Mouse (Mus musculus): ENCODE results near the gene Por.

Gene Por

DNA sequence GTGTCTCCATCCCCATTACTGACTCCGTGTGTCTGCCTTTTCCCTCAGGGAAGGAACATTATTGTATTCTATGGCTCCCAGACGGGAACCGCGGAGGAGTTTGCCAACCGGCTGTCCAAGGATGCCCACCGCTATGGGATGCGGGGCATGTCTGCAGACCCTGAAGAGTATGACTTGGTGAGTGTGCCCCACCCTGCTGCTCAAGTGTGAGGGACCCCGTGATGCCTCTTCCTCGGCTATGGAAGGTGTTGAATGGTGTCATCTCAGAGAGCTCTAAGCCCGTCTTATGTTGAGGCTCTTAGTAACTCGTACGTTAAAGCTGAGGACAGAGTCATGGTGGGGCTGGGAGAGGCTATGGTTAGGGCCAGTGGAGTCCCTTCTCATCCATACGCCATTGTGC is 59.5 kb downstream of the Por start:
- no peak for DNase-seq

DNA sequence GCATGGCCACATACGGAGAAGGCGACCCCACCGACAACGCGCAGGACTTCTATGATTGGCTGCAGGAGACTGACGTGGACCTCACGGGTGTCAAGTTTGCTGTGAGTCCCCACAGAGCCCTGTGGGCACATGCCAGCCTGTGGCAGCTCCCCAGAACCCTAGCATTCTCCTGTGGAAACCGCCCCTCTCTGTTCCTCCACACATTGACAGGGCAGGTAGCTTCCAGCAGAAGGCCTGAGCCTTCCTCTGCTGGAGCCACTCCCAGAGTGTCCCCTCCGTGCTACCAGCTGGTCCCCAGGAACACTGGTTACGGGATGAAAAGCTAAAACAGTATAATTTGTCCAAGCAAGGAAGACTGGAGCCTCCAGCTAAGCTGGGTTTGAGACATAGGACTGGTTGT is 60.4 kb downstream of the Por start:
- no peak for DNase-seq

DNA sequence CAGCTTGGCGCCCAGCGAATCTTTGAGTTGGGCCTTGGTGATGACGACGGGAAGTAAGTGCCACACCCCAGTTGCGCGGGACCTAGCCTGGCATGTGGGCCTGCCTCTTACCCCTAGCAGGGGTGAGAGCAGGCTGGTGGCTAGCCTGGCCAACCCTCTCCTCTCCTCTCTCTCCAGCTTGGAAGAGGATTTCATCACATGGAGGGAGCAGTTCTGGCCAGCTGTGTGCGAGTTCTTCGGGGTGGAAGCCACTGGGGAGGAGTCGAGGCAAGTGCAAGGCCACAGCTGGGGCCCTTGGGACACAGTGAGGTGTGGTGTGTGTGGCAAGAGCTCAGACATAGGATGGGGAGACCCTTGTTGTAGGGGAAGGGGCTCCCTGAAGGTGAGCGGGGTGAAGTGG is 61.1 kb downstream of the Por start:
- DNase-seq: no peak

DNA sequence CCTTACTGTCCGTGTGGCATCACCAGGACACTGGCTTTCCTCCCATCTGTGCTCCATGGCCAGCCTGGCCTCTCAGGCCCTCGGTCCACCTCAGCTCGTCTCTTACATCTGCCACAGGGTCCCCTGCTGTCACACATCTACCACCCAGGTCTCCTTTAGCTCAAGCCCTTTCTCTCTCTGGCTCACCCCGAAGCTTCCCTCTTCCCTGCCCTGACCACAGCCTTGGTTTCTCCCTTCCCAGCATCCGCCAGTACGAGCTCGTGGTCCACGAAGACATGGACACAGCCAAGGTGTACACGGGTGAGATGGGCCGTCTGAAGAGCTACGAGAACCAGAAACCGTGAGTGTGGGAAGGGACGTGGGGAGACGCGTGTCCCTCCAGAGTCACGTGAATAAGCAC is 61.5 kb downstream of the Por start:
- no peak for DNase-seq

DNA sequence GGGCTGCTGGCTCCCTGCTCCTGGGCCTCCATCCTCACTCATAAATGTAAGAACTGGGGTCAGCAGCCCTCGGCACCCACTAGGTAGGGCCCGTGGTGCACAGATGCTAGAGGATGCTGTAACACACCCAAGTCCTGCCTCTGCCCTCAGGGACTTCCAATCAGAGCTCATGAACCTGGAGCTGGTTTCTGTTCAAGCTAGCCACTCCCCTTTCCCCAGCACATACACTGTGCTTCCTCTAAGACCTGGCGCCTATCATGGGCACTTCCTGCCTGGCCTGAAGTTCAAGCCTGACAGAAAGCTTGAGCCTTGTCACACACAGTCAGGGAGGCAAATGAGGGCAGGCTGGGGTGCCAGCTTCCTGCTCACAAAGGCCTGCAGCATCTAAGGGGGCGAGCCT is 63.2 kb downstream of the Por start:
- no peak for DNase-seq

DNA sequence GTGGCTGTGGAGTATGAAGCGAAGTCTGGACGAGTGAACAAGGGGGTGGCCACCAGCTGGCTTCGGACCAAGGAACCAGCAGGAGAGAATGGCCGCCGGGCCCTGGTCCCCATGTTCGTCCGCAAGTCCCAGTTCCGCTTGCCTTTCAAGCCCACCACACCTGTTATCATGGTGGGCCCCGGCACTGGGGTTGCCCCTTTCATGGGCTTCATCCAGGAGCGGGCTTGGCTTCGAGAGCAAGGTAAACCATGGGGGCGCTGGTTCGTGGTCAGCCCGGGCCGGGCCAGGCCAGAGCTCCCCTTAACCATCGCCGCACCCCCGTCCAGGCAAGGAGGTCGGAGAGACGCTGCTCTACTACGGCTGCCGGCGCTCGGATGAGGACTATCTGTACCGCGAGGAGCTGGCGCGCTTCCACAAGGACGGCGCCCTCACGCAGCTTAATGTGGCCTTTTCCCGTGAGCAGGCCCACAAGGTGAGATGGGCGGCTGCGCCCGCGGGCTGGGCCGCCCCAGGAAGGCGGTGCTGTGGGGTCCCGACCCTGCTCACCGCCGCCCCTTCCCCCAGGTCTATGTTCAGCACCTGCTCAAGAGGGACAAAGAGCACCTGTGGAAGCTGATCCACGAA is 64.3 kb downstream of the Por start:
- DNase-seq: no peak

DNA sequence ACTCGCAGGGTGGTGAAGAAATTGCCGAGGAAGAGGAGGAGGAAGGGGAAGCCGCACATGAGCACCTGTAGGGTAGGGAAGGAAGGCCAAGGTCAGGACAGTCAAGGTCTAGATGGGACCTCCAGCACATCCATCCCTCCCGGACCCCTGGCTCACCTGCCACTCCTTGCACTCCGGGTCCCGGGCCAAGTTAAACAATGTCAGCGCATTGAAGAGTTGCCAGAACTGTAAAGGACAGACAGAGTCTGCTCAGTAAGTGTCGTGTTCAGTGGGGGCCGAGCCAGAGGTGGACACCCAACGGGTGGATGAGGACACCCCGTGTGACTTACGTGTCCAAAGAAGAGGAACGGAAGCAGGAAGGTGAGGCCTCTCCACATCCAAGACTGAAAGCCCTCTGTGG is 65.9 kb downstream of the Por start:
- no peak for DNase-seq

DNA sequence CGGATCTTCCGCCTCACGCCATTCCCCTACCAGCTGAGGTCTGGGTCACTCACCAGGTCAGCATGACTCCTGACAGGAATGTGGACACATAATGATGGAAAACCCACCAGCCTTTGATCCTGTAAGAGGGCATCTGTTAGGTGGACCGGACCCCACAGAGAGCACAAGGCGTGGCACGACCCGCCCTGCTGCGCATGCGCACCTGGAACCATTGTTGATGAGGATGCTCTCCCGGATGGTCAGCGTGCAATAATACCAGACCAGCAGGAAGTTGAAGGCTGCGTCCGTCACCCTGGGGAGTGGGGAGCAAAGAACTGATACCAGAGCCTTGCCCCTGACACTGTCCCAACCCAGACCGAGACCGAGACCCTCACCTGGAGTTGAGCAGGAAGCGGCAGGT is 66.7 kb downstream of the Por start:
- no peak for DNase-seq

DNA sequence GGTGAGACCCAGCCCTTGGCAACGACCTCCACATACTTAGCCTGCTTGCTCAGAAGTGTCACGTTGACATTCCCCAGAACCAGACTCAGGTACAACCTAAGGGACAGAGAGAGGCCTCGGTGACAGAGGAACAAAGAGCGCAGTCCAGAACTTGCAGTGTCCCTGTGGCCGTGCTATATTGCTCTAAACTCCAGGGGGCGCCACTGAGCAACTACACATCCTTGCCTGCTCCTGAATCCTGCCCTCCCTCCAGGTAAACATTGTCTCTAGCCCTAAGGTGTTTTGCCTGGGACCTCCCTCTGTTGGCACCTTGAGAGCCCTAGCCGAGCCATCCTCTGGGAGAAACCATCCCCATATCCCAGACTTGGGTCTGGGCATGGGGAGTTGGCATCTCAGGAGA is 67.3 kb downstream of the Por start:
- DNase-seq: no peak

DNA sequence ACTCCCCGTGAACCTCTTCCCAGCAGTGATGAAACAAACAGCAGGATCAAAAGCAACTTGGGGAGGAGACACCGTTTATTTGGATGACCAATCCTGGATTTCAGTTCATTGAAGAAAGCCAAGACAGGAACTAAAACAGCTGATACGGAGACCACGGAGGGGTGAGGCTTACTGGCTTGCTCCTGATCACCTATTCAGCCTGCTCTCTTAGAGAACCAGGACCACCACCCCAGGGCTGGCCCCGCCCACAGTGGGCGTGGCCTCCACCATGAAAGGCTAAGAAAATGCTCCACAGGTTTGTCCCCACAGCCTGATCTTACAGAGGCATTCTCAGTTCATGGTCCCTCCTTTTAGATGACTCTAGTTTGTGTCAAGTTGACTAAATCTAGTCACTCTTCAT is 68.4 kb downstream of the Por start:
- DNase-seq: no peak

DNA sequence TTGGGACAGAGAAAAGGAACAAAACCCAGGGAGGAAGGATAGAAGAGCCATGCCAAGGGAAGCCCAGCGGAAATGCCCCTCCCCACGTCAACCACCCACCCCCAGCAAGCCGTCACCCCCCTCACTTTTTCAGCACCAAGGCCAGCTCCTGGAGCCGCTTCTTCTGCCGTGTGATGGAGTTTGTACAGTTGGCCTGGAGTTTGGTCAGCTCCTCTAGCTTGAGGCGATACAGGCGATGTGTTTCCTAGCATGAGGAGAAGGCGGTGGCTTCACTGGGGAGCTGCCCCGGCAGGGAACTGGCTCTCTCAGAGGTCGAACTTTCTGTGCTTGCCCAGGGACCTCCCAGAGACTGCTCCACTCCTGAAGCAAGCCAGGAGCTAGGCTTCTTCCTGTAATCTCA is 72.3 kb downstream of the Por start:
- no peak for DNase-seq

DNA sequence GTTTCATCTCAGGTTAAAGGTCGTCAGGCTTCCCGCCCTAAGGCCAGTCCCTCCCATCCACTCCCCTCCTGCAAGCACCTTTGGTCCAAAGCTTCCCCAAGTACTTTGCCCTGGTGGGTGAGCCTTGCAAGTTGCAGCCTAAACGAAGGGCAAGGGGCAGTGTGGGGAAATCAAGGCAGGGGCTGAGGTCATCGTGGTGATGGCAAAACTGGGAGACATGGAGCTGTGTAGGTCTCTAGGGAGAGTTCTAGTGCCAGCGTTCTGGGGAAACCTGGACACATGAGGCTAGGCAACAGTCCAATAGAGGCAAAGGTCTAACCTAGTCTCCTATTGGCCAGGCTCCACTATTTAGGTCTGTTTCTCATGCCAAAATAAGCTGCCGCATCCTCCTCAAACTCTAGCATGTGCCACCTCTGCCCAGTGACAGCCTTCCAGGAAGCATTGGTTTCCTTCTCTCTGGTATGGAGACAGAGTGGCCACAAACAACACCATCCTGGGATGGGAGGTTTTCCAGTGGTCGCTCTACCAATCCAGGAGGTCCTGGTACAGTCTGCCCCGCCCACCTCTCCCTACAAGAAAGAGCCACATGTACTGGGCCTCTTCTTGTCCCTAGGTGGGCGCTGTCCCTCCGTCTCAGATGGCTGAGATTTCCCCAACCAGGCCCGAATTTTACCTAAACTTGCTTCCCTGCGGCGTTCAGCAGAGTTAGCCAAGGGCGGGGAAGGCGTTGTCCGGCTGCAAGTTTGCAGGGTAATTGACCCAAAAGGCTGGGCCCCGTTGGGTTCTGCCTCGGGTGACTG is 73.3 kb downstream of the Por start:
- no peak for DNase-seq

DNA sequence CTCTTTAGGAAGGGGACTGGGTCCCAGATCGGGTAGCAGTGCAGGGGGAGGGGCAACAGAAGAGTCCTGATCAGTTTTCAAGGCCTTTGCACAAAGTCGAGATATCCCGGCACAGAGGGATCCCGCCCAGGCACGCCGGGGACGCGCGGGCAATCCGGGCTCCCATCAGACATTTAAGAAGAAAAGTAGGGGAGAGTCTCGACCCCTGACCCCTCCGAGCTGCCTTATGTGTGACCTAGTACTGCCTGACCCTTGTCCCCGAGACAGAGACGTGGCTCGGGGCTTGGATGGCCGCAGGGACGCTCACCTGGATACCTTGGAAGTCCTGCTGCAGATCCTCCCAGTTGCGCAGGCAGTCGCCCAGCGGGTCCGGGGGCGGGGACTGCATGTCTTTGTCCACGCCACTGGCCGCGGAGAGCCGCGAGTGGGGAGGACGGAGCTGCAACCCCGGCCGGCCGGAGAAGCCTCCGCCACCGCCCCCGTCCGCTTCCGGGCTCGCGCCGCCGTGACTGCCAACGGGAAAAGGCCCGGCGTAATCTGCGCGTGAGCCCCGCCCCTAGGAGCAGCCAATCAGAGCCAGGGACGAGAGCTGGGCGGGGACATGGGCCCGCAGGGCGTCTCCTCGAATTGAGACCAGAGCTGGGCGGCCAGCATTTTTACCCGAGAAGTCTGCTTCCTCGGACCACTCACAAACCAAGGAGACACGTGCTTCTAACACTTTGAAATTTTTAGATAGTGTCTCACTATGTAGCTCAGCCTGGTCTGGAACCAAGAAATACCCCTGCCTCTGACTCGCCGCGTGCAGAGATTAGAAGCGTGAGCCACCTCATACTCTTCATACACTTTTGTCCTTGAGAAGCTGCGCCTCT is 74.1 kb downstream of the Por start, which contains the start of gene Tmem120a:
TSS of gene Tmem120a (minus strand) at position 708 of the 869 bp plus-strand sequence.
- DNase-seq: peak; percentile 95

DNA sequence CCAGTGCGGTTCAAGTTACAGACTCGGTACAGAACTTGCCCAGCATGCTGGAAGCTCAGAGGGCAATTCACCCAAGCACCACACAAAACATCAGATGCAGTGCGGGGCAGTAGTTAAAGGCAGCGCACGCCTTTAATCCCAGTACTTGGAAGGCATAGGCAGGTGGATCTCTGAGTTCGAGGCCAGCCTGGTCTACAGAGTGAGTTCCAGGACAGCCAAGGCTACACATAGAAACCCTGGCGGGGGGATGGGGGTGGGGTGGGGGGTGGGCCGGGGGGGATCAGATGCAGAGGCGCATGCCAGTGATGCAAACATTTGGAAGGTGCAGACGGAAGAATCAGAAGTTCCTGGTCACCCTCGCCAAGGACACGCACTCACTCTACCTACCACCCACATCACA is 74.9 kb downstream of the Por start:
- no peak for DNase-seq

DNA sequence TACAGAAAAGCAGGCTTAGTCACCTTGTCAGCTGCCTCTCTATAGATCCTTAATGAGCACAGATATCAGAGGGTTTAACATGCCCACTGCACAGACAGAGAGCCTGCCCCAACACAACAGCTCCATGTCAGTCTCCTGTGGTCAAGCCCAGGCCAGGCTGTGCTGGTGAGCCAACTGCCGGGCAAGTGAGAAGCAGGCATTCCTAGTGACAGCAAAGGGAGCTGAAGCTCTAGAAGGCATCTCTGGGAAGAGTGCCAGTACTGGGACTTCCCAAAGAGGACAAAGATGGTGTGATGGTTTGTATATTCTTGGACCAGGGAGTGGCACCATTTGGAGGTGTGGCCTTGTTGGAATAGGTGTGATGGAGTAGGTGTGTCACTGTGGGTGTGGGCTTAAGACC is 81.2 kb downstream of the Por start:
- no peak for DNase-seq

DNA sequence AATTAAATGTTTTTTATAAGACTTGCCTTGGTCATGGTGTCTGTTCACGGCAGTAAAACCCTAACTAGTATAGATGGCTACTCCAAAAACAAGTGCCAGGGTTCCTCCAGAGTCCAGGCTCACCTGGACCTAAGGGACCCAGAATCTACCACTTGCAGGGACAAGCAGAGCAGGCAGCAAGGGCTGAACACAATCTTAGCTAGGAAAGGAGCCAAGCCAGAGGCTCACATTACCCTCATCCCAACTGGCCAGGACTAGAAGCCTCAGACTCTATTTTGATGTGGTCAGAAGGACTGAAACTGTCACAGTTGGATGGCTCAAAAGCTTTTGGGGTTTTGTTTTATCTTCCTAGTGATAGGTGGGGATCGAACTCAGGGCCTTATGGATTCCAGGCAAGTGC is 81.8 kb downstream of the Por start:
- DNase-seq: no peak

DNA sequence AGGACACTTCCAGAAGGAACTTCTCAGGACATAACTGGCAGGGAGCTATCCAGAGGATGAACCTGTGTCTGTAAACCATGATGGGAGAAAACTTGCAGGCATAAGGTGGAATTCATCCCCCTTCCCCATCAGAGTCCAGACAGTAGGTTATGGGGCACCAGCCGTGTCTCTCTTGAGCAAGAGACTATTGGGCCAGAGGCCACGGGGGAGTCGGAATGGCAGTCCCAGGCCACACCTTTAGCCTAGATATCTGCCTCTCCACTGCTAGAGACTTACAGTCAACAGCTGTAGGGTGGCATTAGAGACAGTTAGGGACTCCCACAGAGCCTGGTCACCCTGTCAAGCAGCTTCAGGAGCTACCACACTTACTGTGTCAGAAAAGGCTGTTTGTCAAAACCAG is 92.0 kb downstream of the Por start:
- DNase-seq: no peak

DNA sequence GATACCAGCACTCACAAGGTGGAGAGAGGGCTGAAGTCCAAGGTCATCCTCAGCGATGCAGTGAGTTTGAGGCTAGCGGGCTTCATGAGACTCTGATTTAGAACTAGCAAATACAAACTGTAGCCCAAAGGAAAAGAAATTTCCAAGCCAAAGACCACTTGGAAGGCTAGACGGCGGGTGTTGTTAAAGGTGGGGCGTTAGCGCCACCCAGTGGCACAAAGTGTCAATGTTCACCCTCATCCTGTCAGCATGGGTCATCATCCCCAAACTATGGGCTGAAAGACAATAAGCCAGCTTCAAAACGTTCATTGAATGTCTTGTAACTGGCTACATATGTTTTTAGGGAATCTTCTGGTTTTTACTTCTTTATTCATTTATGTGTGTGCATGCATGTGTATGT is 93.7 kb downstream of the Por start:
- DNase-seq: peak; percentile 69

DNA sequence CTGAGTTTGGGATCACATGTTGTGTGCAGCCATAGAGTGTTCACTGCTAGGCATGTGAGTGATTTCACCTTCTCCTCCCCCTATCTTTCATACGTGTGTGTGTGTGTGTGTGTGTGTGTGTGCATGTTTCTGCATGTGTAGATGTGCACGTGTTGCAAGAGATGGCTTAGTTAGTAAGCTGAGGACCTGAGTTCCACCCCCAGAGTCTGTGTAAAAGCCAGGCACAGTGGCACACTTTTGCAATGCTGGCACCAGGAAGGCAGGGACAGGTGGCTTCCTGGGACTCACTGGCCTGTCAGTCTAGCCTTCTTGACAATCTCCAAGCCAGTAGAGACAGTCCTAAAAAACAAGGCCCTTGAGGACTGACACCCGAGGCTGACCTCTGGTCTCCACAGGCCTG is 95.1 kb downstream of the Por start:
- no peak for DNase-seq

DNA sequence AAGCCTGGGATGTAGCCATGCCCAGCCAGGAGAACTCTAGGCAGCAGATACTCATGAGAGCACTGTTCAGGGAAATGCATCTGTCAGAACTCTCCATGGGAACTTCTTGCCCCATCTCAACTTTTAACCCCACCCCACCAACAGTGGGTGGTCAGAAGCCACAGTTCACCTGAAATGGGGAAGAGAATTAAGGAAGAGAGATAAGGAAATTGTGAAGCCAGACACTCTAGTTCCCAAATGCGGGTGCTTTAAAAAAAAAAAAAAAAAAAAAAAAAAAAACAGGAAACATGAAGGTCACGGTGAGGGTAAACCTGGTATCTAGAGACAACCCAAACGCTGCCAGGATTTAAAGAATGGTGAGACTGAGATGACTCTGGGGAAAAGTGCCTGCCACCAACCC is 102.7 kb downstream of the Por start:
- DNase-seq: no peak

DNA sequence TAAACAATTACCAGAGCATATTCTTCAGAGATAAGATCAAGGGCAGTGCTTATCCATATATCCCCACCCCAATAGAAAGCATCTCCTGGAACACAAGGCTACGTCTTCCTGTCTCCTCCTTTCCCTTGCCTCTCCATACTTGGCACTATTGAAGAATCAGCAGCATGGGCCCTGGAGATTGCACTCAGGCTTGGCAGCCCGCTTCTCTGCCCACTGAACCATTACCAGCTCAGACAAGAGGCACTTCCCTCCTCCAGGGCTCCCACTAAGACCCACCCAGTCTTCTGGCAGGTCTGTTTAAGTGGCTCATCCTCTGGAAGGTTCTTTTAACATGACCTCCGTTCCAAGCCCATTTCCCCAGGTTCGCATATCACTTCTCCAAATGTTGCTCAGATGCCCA is 106.7 kb downstream of the Por start:
- no peak for DNase-seq

DNA sequence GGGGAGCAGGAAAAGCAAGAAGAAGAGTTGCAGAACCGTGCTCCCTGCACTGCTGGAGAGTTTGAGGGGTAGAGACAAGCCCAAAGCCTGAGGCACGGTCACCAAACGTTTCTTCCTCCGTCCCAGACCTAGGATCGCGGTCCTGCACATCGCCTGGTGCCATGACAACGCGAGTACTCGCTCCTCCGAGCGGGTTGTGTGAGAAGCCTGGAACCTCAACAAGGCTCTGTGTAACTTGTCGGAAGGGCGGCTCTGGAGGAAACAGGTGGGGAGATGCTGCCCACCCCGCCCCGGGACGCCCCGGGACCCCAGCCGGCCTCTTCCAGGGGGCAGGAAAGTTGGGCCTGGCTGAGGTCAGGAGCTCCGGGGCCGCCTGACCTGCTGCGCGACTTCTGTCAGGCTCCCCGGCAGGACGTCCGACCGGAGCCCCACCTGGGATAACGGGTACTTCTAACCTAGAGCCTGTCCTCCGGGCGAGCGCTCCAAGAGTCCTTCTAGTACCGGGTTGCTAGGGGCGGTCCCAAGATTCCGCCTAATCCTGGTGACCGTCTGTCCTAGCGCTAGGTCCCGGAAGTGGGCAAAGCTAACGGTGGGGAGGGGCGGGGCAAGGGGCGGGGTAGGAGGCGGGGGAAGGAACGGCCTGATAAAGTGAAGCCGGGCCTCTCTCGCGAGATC is 108.1 kb downstream of the Por start, which contains the start of gene Styxl1:
TSS of gene Styxl1 (minus strand) at position 590 of the 675 bp plus-strand sequence.
- peak; percentile 45 for DNase-seq
